Mouse (Mus musculus) MEL (cell line): ENCODE data around the gene Ncoa3. TPM values are rescaled to one million over a fixed set of nuclear protein-coding genes. Genes with fewer than 3 reads are reported as not detected.

ENCODE experiments used
- DNase-seq: peaks from one replicate; pipeline ENCODE4 v3.0.0; 2011; ENCODE audit warnings: low read depth, low spot score
- H3K27ac ChIP-seq: 2 replicates; pipeline ENCODE4 v1.5.1; 2012; ENCODE audit warnings: low read depth, mild to moderate bottlenecking, control low read depth, low read length, moderate library complexity; ENCODE audit not compliant: control insufficient read depth
- H3K27me3 ChIP-seq, 2 experiments: fragments of 150-350 bp in 1 of 2; sonication (generic) in 1 of 2; 2 replicates each; pipeline ENCODE4 v1.6.1; 2012; ENCODE audit warnings: low read length in 2 of 2, mild to moderate bottlenecking in 2 of 2, improper control_type of control experiment in 1 of 2, moderate library complexity in 1 of 2; ENCODE audit not compliant: insufficient read depth in 2 of 2, control insufficient read depth in 1 of 2
- H3K36me3 ChIP-seq, 2 experiments: 2 replicates each; pipeline ENCODE4 v1.6.1; 2012 to 2014; ENCODE audit warnings: low read length in 2 of 2, improper control_type of control experiment in 1 of 2, inconsistent platforms in 1 of 2, mild to moderate bottlenecking in 1 of 2; ENCODE audit not compliant: insufficient read depth in 2 of 2, control insufficient read depth in 1 of 2
- H3K4me1 ChIP-seq, 2 experiments: fragments of 150-350 bp in 1 of 2; sonication (generic) in 1 of 2; 2 replicates each; pipeline ENCODE4 v1.6.1; 2012; ENCODE audit warnings: low read length in 2 of 2, improper control_type of control experiment in 1 of 2, mild to moderate bottlenecking in 1 of 2; ENCODE audit not compliant: insufficient read depth in 2 of 2, control insufficient read depth in 1 of 2
- H3K4me3 ChIP-seq, 2 experiments: fragments of 150-350 bp in 1 of 2; sonication (generic) in 1 of 2; 2 replicates each; pipeline ENCODE4 v1.5.1; 2012; ENCODE audit warnings: low read depth in 2 of 2, low read length in 2 of 2, mild to moderate bottlenecking in 2 of 2, moderate library complexity in 2 of 2, control low read depth in 1 of 2, improper control_type of control experiment in 1 of 2; ENCODE audit not compliant: control insufficient read depth in 1 of 2, insufficient read depth in 1 of 2
- H3K79me2 ChIP-seq: 2 replicates; pipeline ENCODE4 v1.6.1; 2012; ENCODE audit warnings: mild to moderate bottlenecking, low read length, moderate library complexity; ENCODE audit not compliant: control insufficient read depth, poor library complexity, insufficient read depth
- H3K9ac ChIP-seq: 2 replicates; pipeline ENCODE4 v1.6.1; 2012; ENCODE audit warnings: low read depth, mild to moderate bottlenecking, control low read depth, low read length, moderate library complexity; ENCODE audit not compliant: control insufficient read depth, poor library complexity, severe bottlenecking
- H3K9me3 ChIP-seq: fragments of 150-350 bp; sonication (generic); replicated peaks from 2 replicates; pipeline ENCODE4 v1.6.1; 2012; ENCODE audit warnings: mild to moderate bottlenecking, low read length, improper control_type of control experiment, moderate library complexity; ENCODE audit not compliant: insufficient read depth
- BHLHE40 ChIP-seq: IDR thresholded peaks from 2 replicates; pipeline ENCODE4 v1.6.1; 2012; ENCODE audit warnings: low read depth, mild to moderate bottlenecking, inconsistent platforms, low read length, improper control_type of control experiment, borderline replicate concordance
- CHD1 ChIP-seq: IDR thresholded peaks from 2 replicates; pipeline ENCODE4 v1.6.1; 2012; ENCODE audit warnings: low read depth, mild to moderate bottlenecking, inconsistent platforms, low read length, improper control_type of control experiment
- CTCF ChIP-seq, 3 experiments: IDR thresholded peaks in 2 of 3; conservative IDR thresholded peaks in 1 of 3; 2 replicates each; pipeline ENCODE4 v1.5.1; 2011 to 2012; ENCODE audit warnings: low read length in 3 of 3, low read depth in 2 of 3, mild to moderate bottlenecking in 2 of 3, improper control_type of control experiment in 1 of 3, inconsistent platforms in 1 of 3, mixed read lengths in 1 of 3, moderate library complexity in 1 of 3; ENCODE audit not compliant: control insufficient read depth in 1 of 3, insufficient read depth in 1 of 3, poor library complexity in 1 of 3, severe bottlenecking in 1 of 3
- E2F4 ChIP-seq: IDR thresholded peaks from 2 replicates; pipeline ENCODE4 v1.6.1; 2011; ENCODE audit warnings: low read depth, low read length, improper control_type of control experiment, borderline replicate concordance
- ELF1 ChIP-seq: IDR thresholded peaks from 2 replicates; pipeline ENCODE4 v1.6.1; 2014; ENCODE audit warnings: low read depth, mild to moderate bottlenecking, inconsistent platforms, low read length, improper control_type of control experiment, moderate library complexity
- EP300 ChIP-seq, 2 experiments: IDR thresholded peaks; 2 replicates each; pipeline ENCODE4 v1.6.1; 2011; ENCODE audit warnings: improper control_type of control experiment in 2 of 2, low read length in 2 of 2, low read depth in 1 of 2, mild to moderate bottlenecking in 1 of 2
- JUND ChIP-seq: IDR thresholded peaks from 2 replicates; pipeline ENCODE4 v1.6.1; 2011; ENCODE audit warnings: low read depth, mild to moderate bottlenecking, improper control_type of control experiment, low read length
- KAT2A ChIP-seq: conservative IDR thresholded peaks from 2 replicates; pipeline ENCODE4 v1.6.1; 2012; ENCODE audit warnings: low read depth, low read length, improper control_type of control experiment, inconsistent platforms
- MAX ChIP-seq: IDR thresholded peaks from 2 replicates; pipeline ENCODE4 v1.6.1; 2011; ENCODE audit warnings: low read length, improper control_type of control experiment
- MEF2A ChIP-seq: IDR thresholded peaks from 2 replicates; pipeline ENCODE4 v1.6.1; 2014; ENCODE audit warnings: low read depth, mild to moderate bottlenecking, inconsistent platforms, low read length, improper control_type of control experiment; ENCODE audit not compliant: poor library complexity, insufficient replicate concordance, severe bottlenecking; ENCODE audit errors: extremely low read depth
- MYB ChIP-seq: IDR thresholded peaks from 2 replicates; pipeline ENCODE4 v1.6.1; 2011; ENCODE audit warnings: mild to moderate bottlenecking, low read depth, low read length, improper control_type of control experiment
- NELFE ChIP-seq: IDR thresholded peaks from 2 replicates; pipeline ENCODE4 v1.6.1; 2011; ENCODE audit warnings: low read depth, low read length, improper control_type of control experiment
- POLR2A ChIP-seq, 2 experiments: IDR thresholded peaks; 2 replicates each; pipeline ENCODE4 v1.6.1; 2011 to 2012; ENCODE audit warnings: low read length in 2 of 2, mild to moderate bottlenecking in 2 of 2, control low read depth in 1 of 2, improper control_type of control experiment in 1 of 2, low read depth in 1 of 2, moderate library complexity in 1 of 2; ENCODE audit not compliant: control insufficient read depth in 1 of 2, insufficient read depth in 1 of 2, poor library complexity in 1 of 2
- POLR2AphosphoS5 ChIP-seq: IDR thresholded peaks from 2 replicates; pipeline ENCODE4 v1.6.1; 2012; ENCODE audit warnings: low read depth, borderline replicate concordance, mild to moderate bottlenecking, inconsistent platforms, low read length, moderate library complexity, mixed read lengths
- RAD21 ChIP-seq: IDR thresholded peaks from 2 replicates; pipeline ENCODE4 v1.6.1; 2011; ENCODE audit warnings: mild to moderate bottlenecking, low read depth, low read length, improper control_type of control experiment
- SIN3A ChIP-seq: IDR thresholded peaks from 2 replicates; pipeline ENCODE4 v1.6.1; 2012; ENCODE audit warnings: low read length, improper control_type of control experiment, inconsistent platforms
- SMC3 ChIP-seq: IDR thresholded peaks from 2 replicates; pipeline ENCODE4 v1.6.1; 2011; ENCODE audit warnings: low read depth, low read length, improper control_type of control experiment
- TAL1 ChIP-seq: IDR thresholded peaks from 2 replicates; pipeline ENCODE4 v1.6.1; 2012; ENCODE audit warnings: mild to moderate bottlenecking, inconsistent platforms, low read length, moderate library complexity, mixed read lengths
- TCF12 ChIP-seq: IDR thresholded peaks from 2 replicates; pipeline ENCODE4 v1.6.1; 2014; ENCODE audit warnings: low read depth, mild to moderate bottlenecking, inconsistent platforms, low read length, improper control_type of control experiment, moderate library complexity
- USF1 ChIP-seq: IDR thresholded peaks from 2 replicates; pipeline ENCODE4 v1.6.1; 2014; ENCODE audit warnings: low read depth, mild to moderate bottlenecking, inconsistent platforms, low read length, improper control_type of control experiment, moderate library complexity
- ZKSCAN1 ChIP-seq: IDR thresholded peaks from 2 replicates; pipeline ENCODE4 v1.6.1; 2012; ENCODE audit warnings: low read depth, mild to moderate bottlenecking, inconsistent platforms, low read length, improper control_type of control experiment, moderate library complexity
- ZNF384 ChIP-seq: IDR thresholded peaks from 2 replicates; pipeline ENCODE4 v1.6.1; 2012; ENCODE audit warnings: low read depth, mild to moderate bottlenecking, inconsistent platforms, low read length, improper control_type of control experiment
- polyA plus RNA-seq, 2 experiments: library from polyadenylated mRNA; stranded (reverse) in 1 of 2; unstranded in 1 of 2; fragments of >175 nt in 1 of 2; fragments of >200 nt in 1 of 2; gene quantifications; 2 replicates each; pipeline versions ENCODE4 v1.2.1 to v1.2.4; 2012; ENCODE audit warnings: low replicate concordance in 2 of 2, low read depth in 1 of 2; ENCODE audit not compliant: insufficient read length in 2 of 2, insufficient read depth in 1 of 2, missing spikeins in 1 of 2
- total RNA-seq: library from RNA; depleted of rRNA; stranded (reverse); fragments of 300-350 nt; gene quantifications from 2 replicates; pipeline ENCODE4 v1.2.3, GENCODE M21; 2012

Ncoa3 gene
- total and polyA plus RNA-seq, 3 experiments: 5.7 to 19.8 (median 10.3) TPM

GRCm38 (mm10) chr2:166024079-166024478, 31.6 kb downstream of the Ncoa3 start:
- Histone ChIP-seq H3K27ac (no peak overlapping the region), H3K79me2 (peaks cover 7% of the 10 kb centered on the region; the same call in 1 of the 2 replicates), H3K4me1 (peaks cover 0 to 5% of the 10 kb centered on the region in 2 experiments; a peak in 1 of 4 replicates), H3K4me3 (no peak overlapping the region), H3K36me3 (0 out of 4 replicates have a peak, but pooled peaks cover 0 to 2% of the 10 kb centered on the region in 2 experiments), H3K9ac (no peak overlapping the region), H3K27me3 (no peaks in the 10 kb centered on the region), H3K9me3 (no peaks in the 10 kb centered on the region)
- DNase-seq: no peak
- TF ChIP-seq MEF2A (no peak), ELF1 (no peak), JUND (no peak), ZNF384 (no peak), POLR2AphosphoS5 (no peak)
- TF ChIP-seq, all 39 proteins: peak for 0

- Histone ChIP-seq H3K4me1 (peaks cover under 1 to 5% of the 10 kb centered on the region in 2 experiments; a peak in 1 of 4 replicates), H3K36me3 (0 out of 4 replicates have a peak, but pooled peaks cover 0 to 2% of the 10 kb centered on the region in 2 experiments), H3K27ac (no peak overlapping the region), H3K4me3 (no peak overlapping the region), H3K9me3 (no peaks in the 10 kb centered on the region), H3K27me3 (no peaks in the 10 kb centered on the region), H3K79me2 (peaks cover 9% of the 10 kb centered on the region; the same call in 1 of the 2 replicates), H3K9ac (no peak overlapping the region)
- DNase-seq: no peak
- TF ChIP-seq ZKSCAN1 (no peak), TAL1 (no peak), CHD1 (no peak), POLR2A (IDR thresholded peaks at IDR 0.05; ENCODE audit: control insufficient read depth in 1 of 2, insufficient read depth in 1 of 2, low read depth in 1 of 2, low read length in 2 of 2, poor library complexity in 1 of 2) (no peak), SIN3A (no peak), USF1 (no peak), CTCF (IDR thresholded peaks at IDR 0.05 in 2 of 3, conservative IDR thresholded peaks at IDR 0.05 in 1 of 3; ENCODE audit: control insufficient read depth in 1 of 3, insufficient read depth in 1 of 3, low read depth in 2 of 3, low read length in 3 of 3, poor library complexity in 1 of 3, severe bottlenecking in 1 of 3) (no peak), E2F4 (no peak), SMC3 (no peak), TCF12 (no peak), ZNF384 (no peak), RAD21 (no peak), NELFE (no peak), EP300 (IDR thresholded peaks at IDR 0.05; ENCODE audit: low read depth in 1 of 2, low read length in 2 of 2) (no peak), KAT2A (no peak), MYB (no peak), MAX (no peak), BHLHE40 (no peak)
Observed at GRCm38 (mm10) chr2:166024621-166025020, 32.2 kb downstream of the Ncoa3 start.
